Mouse (Mus musculus): ENCODE results near the gene H2al2c. TPM values are rescaled to one million over a fixed set of nuclear protein-coding genes. Genes with fewer than 3 reads are reported as not detected.
"Not testable (repeated sequence)": the region's sequence is repeated elsewhere in the genome, so short reads cannot be mapped to it uniquely, and the experiment has no call there.

Gene H2al2c
- not detected in 2 replicates for polyA plus RNA-seq (2012; rRNA removed)

- DNase-seq (ENCODE audit: low read depth), result not testable (repeated sequence)
Measured at GRCm38 (mm10) chrY:2598799-2599198, at the start of gene H2al2c. Gene H2al2c, plus strand, starts transcription at chrY:2599099.

Other genes with a start within 250 kb of the H2al2c start
- gene Sry, start 64.6 kb downstream of the H2al2c start, polyA plus RNA-seq (2012; rRNA removed), result not detected in 2 replicates
- gene H2al2b, start 121.6 kb downstream of the H2al2c start, polyA plus RNA-seq (2012; rRNA removed), result not detected in 2 replicates
- gene Gm4064, start 197.1 kb downstream of the H2al2c start, polyA plus RNA-seq (2012; rRNA removed), result not detected in 2 replicates
- gene Rbmy, start 231.6 kb downstream of the H2al2c start, polyA plus RNA-seq (2012; rRNA removed), result not detected in 2 replicates
- not detected in 2 replicates for gene Gm10256, start 231.6 kb downstream of the H2al2c start, polyA plus RNA-seq (2012; rRNA removed)